Mouse (Mus musculus): ENCODE data around the gene Atxn1.

Gene Atxn1

DNA sequence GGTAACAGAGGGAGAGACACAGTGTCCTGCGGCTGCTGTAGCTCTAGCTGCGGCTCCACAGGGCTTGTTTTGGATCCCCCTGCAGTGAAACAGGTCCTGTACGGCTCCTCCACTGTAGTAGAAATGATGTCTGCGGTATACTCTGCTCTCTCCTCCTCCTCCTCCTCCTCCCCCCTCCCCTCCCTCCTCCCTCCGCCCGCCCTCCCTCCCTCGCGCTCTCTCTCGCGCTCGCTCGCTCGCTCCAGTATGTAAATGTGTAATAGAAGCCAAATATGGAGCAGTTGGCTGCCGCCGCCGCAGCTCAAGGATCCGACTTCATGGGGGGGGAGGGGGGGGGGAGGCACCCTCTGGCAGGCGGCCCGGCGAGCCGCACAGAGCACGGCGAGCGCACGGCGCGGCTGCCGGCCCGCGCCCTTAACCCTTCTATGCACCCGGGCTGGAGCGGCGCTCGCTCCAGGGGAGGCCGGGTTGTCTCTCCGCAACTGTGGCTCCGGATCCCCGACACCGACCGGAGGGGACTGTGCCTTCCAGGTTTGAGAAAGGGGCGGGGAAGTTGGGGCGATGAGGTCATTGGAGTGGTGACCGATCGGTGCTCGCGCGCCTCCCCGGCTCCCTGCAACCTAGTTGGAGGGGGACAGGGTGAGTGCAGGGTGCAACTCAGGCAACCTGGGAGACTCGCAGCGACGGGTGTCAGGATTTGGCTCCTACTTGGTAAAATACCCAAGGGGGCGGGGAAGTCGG lies at the start of gene Atxn1:
Gene Atxn1, minus strand, starts transcription at position 156 of the 741 bp plus-strand sequence.
- POLR2A ChIA-PET: interaction anchor here in 3 of 4 experiments (0.6 to 1.9 kb wide), 11 partner anchors 14 to 952 kb away, joined by 3 to 9 read pairs (median 3); no protein-coding TSS in a partner anchor
- CTCF ChIA-PET: interaction anchor here (0.5 to 2.2 kb wide), 13 partner anchors 12 to 727 kb away, joined by 3 to 9 read pairs (median 3); partner anchors contain the start of gene Rbm24 (in 1 of the 4)

DNA sequence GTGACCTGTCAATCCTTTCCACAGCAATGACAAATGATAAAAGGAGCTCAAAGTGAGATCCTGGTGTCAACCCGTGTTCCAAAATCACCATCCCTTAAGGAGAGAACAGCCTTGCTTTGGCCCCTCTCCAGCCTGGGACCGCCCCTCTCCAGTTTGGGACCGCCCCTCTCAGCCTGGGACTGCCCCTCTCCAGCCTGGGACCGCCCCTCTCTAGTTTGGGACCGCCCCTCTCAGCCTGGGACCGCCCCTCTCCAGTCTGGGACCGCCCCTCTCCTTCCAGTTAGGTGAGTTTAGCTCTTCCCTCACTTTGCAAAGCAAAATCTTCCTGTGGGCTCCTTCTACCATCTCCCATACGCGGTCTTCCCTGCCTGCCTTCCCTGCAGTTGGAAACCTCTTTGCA lies 46.4 kb upstream of the Atxn1 start:
- CTCF ChIA-PET: interaction anchor here in 3 of 4 experiments (0.6 to 1.9 kb wide), 4 partner anchors 9 to 46 kb away, joined by 3 to 7 read pairs (median 4); partner anchors contain the start of gene Atxn1 (in 1 of the 3)
- POLR2A ChIA-PET: interaction anchor here (0.6 to 1.9 kb wide), 33 partner anchors 9 to 909 kb away, joined by 3 to 16 read pairs (median 5); partner anchors contain the start of gene Atxn1 (in 1 of the 4)

DNA sequence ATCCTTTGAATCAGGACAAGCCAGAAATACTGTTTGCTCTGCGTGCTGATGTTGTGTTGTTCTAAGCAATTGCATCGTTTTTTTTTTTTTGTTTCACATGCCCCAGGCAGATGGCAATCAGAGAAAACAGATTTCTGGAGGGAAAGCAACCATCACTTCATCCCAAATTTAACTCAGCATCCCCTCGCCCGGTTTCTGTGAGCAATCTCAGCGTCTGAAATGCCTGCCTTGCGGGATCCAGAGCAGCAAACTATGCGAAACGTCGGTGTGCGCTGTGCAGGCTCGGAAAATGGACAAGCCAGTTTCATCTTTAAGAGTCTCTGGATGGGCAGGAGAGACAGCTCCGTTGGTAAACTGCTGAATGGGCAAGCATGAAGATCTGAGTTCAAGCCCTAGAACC lies 45.3 kb upstream of the Atxn1 start:
- ChIA-PET CTCF (interaction anchor here in 1 of 4 experiments (0.7 kb wide), 1 partner anchor 438 kb away, joined by 4 read pairs; no protein-coding TSS in a partner anchor), POLR2A (interaction anchor here (0.7 to 1.9 kb wide), 12 partner anchors 8 to 53 kb away, joined by 3 to 16 read pairs (median 5); no protein-coding TSS in a partner anchor)

DNA sequence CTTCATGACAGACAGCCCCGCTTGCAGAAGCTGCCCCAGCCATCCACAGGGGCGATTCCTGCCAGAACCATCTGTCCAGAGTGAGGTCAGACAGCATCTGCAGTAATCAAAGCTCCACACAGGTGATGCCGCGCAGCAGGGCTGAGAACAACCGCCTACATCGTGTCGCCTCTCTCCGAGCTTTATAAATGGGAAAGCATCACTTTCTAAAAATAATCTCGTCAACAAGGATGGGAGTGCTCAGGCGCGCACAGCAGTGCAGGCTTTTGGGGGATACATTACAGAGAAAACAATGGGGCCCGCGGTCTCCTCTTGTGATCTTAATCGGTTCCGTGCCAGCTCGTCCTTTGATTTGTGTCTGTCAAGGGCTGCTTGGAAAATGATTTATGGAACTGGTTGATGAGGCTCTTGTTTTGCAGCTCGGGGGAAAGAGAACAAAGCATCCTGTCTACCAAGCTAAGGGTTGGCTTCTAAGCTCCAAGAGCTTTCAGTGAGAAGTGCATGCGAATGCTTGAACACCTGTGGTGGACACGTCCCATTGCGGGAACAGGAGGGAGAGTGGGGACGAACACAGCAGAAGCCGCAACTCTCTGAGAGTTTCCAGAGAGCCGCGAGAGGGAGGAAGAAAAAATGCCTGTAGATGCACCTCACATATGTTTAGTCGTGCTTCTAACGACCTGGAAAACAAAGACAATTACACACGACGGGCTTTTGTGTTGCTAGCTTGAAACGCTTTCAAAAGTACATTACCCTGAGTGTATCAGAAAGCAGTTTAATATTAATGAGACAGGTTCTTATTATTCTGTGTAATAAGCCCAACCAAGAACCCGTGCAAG lies 44.2 kb upstream of the Atxn1 start:
- ChIA-PET CTCF (interaction anchor here in 3 of 4 experiments (1.0 to 1.6 kb wide), 3 partner anchors 32 kb away, joined by 4 read pairs; no protein-coding TSS in a partner anchor), POLR2A (interaction anchor here in 3 of 4 experiments (0.5 to 4.0 kb wide), 17 partner anchors 8 to 997 kb away, joined by 3 to 12 read pairs (median 4); partner anchors contain the start of gene Atxn1 (in 2 of the 3))

DNA sequence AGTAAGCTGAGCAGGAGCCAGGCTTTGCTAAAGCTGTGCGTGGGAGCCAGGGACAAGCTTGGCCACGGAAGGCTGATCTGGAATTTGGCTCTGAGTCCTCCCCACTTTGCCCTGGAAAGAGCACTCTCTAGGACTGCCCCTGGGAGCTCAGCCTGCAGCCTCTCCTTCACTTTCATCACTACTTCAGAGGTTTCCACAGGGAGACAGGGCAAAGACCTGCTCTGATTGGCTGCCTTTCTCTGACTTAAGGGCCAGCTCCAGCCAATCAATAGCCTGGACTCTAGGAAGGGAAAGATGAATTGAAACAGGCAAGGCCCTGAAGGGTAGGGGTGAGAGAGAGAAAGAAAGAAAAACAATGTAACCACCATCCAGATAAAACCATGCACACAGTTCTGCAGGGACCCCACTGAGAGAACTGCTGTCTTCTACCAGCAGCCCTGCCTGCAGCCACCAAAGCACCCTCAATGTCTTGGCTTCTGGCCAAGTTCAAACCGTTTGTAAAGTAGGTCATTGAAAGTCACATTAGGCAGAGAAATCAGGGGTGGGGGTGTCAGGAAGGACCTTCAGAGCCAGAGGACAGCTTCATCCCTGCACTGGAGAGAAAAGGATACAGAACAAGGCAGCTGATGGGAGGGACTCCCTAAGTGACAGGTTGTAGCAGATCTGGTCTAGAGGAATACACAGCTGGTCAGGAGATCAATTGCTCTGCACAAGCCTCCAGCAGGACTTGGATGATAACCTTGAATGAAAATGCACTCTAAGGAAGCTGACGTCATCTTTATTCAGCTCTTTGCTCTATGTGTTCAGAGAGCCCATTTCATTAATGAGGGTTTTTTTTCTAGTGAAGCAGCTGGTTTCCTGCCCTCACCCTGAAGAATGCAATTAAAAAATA lies 41.6 kb upstream of the Atxn1 start:
- ChIA-PET POLR2A (interaction anchor here (0.6 to 4.0 kb wide), 18 partner anchors 8 to 53 kb away, joined by 3 to 12 read pairs (median 4); no protein-coding TSS in a partner anchor), CTCF (interaction anchor here in 3 of 4 experiments (0.6 to 1.7 kb wide), 3 partner anchors 30 to 147 kb away, joined by 3 to 8 read pairs (median 4); no protein-coding TSS in a partner anchor)

DNA sequence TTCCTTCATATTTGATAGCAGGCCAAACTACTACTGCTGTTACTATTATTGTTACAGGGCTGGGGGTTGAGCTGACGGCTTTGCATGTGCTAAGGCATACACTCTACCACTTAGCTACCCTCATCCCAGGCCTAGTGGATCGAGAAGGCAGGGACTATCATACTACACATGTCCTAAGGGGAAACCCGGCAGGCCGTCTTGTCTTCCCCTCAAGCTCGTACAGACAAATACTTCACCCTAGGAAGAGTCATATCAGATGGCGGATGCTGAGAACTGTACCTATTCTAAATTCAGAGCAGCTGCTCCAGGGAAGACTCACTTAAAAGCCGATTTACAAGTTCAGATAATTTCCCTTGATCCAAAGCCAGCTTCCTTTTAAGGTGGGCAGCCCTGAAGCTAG lies 40.8 kb upstream of the Atxn1 start:
- ChIA-PET POLR2A (interaction anchor here in 3 of 4 experiments (0.7 to 4.0 kb wide), 13 partner anchors 8 to 580 kb away, joined by 3 to 12 read pairs (median 4); no protein-coding TSS in a partner anchor), CTCF (interaction anchor here (0.5 to 1.7 kb wide), 5 partner anchors 26 to 579 kb away, joined by 3 to 8 read pairs (median 4); no protein-coding TSS in a partner anchor)

DNA sequence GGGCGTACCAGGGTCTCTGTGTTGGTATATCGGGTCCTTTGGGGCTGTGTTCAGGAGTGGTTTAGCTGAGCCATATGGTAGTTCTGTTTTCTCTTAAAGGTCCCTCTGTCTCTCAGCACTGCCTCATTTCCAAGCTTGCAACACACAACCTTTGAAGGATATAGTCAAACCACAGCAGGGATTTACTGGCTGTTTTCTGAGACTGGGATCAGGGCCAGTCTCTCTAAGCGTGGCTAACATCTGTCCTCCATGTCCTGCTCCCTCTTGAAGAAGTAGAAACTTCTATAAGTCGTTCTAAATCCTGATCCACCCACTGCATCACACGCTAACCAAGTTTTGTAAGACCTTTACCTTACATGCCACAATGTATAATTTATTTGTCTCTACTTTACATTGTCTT lies 36.5 kb upstream of the Atxn1 start:
- POLR2A ChIA-PET: interaction anchor here in 2 of 4 experiments (0.9 to 2.2 kb wide), 3 partner anchors 10 to 15 kb away, joined by 4 to 6 read pairs (median 6); no protein-coding TSS in a partner anchor
- CTCF ChIA-PET: no interaction called here

DNA sequence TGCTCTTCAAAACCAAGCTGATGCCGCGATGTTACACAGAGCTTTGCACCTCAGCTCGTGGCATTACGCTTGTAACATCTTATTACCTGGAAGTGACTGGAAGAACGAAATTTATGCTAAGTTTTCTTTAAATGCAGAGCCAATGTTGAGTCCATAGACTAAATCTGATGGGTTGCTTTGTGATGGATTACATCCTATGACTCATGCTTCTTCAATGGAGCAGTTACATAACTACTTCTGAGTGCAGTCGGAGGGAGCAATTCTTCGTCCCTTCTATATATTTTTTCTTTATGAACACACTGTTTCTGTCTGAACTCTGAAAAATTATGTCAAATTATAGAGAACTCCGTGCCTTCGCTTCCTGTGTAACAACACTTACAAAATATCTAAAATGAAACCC lies 28.1 kb upstream of the Atxn1 start:
- CTCF ChIA-PET: no interaction called here

DNA sequence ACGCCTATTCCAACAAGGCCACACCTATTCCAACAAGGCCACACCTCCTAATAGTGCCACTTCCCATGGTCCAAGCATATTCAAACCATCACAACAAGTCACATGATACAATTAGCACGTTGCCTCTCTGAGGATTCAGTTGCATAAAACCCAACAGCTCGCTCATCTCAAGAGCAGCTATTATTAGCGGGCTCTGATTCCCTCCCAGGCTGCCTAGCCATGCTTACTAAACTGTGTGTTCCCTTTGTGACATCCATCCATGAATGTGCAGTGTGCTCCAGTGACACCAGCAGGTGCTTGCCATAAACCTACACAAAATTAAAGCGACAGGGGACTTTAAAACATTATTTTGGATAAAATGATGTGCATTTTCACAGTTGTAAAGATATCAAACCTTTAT lies 25.7 kb upstream of the Atxn1 start:
- ChIA-PET POLR2A (interaction anchor here in 1 of 4 experiments (1.0 to 1.2 kb wide), 2 partner anchors 16 to 21 kb away, joined by 4 read pairs; no protein-coding TSS in a partner anchor), CTCF (interaction anchor here in 1 of 4 experiments (1.1 kb wide), 1 partner anchor 13 kb away, joined by 4 read pairs; no protein-coding TSS in a partner anchor)

More for the DNA sequence above, 28.1 kb upstream of the Atxn1 start:
- POLR2A ChIA-PET: interaction anchor here in 2 of 4 experiments (1.3 to 1.9 kb wide), 3 partner anchors 13 to 27 kb away, joined by 4 to 6 read pairs (median 6); no protein-coding TSS in a partner anchor

DNA sequence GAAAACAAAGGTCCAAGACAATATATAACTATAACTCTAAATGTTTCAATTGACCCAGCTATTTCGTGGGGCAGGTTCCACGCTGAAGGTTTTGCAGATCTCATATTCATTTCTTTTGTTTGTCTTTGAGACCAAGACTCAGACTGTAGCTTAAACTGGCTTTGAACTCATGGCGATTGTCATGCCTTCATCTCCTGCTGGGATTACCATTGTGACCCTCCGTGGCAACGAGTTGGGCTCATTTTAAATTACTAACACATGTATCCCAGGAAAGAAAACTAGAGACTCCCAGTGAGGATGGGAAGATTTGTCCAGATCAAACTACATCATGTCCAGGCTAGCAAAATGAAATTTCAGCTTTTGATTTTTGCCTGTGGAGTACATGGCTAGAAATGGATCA lies 14.4 kb upstream of the Atxn1 start:
- ChIA-PET CTCF (interaction anchor here (0.6 to 3.7 kb wide), 7 partner anchors 9 to 619 kb away, joined by 3 to 49 read pairs (median 3); no protein-coding TSS in a partner anchor), POLR2A (interaction anchor here in 1 of 4 experiments (0.9 to 1.7 kb wide), 5 partner anchors 8 to 30 kb away, joined by 3 to 4 read pairs (median 3); partner anchors contain the start of gene Atxn1)

DNA sequence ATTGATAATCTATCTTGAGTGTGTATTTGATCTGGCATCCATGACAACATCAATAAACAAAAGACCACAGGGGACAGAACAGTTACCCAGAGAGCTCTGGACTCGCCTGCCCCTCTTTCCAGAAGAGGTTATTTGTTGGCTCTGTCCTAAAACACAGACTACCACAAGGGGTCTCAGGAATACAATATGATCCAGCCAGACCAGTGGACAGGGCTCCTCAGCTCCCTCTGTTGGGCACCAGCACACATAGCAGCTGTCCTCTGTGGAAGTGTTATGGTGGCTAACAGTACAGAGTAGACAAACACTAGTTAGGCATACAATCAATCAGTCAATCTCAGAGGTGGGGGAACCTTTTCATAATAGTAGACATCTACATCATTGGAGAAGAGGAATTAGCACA lies 12.1 kb upstream of the Atxn1 start:
- POLR2A ChIA-PET: interaction anchor here in 2 of 4 experiments (0.9 to 2.0 kb wide), 3 partner anchors 9 to 34 kb away, joined by 3 to 7 read pairs (median 5); no protein-coding TSS in a partner anchor
- CTCF ChIA-PET: interaction anchor here (0.5 to 3.7 kb wide), 52 partner anchors 8 to 817 kb away, joined by 3 to 49 read pairs (median 4); partner anchors contain the start of gene Atxn1 (in 1 of the 4)

DNA sequence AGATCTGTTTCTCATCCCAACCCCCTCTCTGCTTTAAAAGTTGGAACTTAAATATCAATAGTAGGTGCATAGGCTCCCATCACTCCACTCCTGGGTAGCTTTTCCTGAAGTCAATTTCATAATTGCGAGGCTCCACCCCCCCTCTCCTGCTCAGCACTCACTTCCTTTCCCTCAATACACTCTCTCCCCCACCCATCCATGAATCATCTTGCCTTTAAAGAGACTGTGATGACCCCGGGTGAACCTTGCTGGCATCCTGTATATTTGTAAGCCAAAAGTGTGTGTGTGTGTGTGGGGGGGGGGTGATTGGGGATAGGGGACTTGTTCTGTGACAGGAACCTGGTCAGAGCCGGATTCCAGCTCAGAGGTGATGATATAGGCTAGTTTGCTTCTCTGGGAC lies 9.8 kb upstream of the Atxn1 start:
- CTCF ChIA-PET: interaction anchor here in 2 of 4 experiments (0.6 to 2.3 kb wide), 6 partner anchors 11 to 435 kb away, joined by 4 to 6 read pairs (median 4); no protein-coding TSS in a partner anchor

DNA sequence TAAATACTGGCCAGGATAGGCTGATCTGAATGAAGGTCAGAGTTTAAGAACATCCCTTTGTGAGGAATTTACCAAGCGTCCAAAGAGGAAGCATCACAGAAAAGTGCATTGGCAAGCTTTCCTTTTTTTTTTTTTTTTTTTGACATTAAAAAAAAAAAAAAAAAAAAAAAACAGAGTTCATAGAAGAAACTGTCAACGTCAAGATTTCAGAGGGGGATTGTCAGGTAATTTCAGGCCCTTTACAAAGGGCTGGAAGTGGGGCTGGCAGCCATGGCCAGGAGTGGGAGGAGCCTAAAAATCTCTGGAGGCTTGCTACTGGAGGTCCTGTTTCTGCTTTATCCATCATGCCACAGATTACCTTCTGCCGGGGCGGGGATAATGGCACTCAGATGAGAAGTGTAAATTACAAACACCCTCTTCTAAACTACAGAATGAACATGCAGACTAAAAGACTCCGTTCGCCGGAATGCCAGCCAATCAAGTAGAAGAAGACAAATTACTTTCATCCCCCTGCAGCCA lies 9.2 kb upstream of the Atxn1 start:
- POLR2A ChIA-PET: interaction anchor here in 3 of 4 experiments (0.6 to 1.4 kb wide), 6 partner anchors 11 to 873 kb away, joined by 3 to 6 read pairs (median 4); no protein-coding TSS in a partner anchor
- CTCF ChIA-PET: interaction anchor here (0.5 to 2.3 kb wide), 7 partner anchors 13 to 284 kb away, joined by 3 to 7 read pairs (median 6); no protein-coding TSS in a partner anchor

More for the DNA sequence above, 9.8 kb upstream of the Atxn1 start:
- POLR2A ChIA-PET: interaction anchor here in 1 of 4 experiments (0.6 to 0.8 kb wide), 2 partner anchors 69 to 430 kb away, joined by 3 to 4 read pairs; no protein-coding TSS in a partner anchor

DNA sequence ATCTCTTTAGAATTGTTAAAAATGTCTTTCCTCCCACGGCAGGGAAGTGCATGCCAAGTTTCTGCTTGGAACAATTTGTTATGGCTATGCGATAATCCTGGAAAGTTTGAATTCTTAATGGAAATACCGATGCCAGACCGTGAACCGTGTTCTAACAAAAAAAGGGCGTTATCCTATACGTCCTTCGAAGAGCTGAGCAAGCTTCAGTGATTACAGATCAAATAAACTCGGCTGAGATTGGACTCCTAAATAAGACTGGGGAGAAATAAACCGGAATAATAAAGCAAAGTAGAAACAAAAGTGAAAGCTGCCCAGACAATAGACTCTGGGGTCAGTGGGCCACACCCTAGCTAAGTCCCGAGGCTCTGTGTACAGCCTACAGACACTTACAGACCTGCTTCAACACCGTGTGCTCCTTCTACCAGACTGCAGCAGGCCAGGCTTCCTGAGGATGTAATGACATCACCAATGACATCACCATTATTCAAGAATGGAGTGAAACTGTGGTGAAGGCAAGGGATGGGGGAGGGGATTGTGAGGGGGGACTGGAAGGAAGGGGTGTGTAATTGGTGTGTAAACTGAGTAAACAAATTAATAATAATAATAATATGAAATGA lies 6.2 kb upstream of the Atxn1 start:
- POLR2A ChIA-PET: interaction anchor here in 2 of 4 experiments (0.7 to 1.6 kb wide), 9 partner anchors 8 to 182 kb away, joined by 3 to 5 read pairs (median 4); no protein-coding TSS in a partner anchor
- CTCF ChIA-PET: interaction anchor here in 2 of 4 experiments (0.5 to 1.9 kb wide), 3 partner anchors 8 to 399 kb away, joined by 3 to 7 read pairs (median 3); no protein-coding TSS in a partner anchor

DNA sequence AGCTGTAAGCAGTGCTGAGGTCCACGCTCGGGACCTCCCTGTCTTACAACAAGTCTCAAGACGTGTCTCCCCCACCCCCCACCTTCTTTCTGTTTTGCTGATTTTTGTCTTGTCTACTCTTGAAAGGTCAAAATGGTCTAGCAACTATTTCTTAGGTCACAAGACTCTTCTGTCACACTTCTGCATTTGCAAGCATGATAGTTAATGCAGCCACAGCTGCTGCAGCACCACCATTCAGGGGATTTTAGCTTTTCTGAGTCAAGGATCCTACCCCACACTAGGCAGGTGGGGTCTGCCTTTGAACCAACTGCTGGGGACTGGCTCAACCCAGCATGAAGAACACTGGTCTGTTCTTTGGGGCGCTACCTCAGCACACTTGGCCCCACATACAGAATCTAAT lies 3.4 kb upstream of the Atxn1 start:
- ChIA-PET CTCF (interaction anchor here in 1 of 4 experiments (1.9 kb wide), 1 partner anchor 9 kb away, joined by 12 read pairs; no protein-coding TSS in a partner anchor), POLR2A (no interaction called here)

DNA sequence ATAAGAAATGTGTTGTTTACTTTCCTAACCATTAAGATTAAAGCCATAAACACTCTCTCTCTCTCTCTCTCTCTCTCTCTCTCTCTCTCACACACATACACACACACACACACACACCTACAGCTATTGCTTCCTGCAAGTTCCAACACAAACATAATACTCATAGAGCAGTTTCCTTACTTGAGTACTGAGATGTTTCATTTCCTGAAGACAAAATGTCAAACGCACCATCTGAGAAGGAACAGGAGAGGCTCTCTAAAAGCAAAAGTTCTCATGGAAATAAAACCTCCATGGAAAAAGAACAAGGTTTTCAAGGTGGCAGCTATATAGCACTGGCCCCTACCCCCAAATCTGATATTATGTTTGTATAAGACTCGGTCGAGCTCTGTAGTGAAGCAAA lies 2.6 kb upstream of the Atxn1 start:
- ChIA-PET CTCF (interaction anchor here in 2 of 4 experiments (1.6 to 2.2 kb wide), 3 partner anchors 10 to 194 kb away, joined by 7 to 12 read pairs (median 9); no protein-coding TSS in a partner anchor), POLR2A (interaction anchor here in 2 of 4 experiments (0.6 to 1.8 kb wide), 6 partner anchors 34 to 192 kb away, joined by 3 to 6 read pairs (median 5); no protein-coding TSS in a partner anchor)

Data from embryonic stem cell, embryonic (primary cell).